Mouse (Mus musculus): ENCODE data around the gene Dnah11.

- TF ChIP-seq POLR2A (IDR thresholded peaks at IDR 0.05; ENCODE audit: extremely low read depth, insufficient read depth, low read length) = no peak
- TF ChIP-seq CTCF (IDR thresholded peaks at IDR 0.05; ENCODE audit: low read depth, low read length) = no peak
Observed at GRCm38 (mm10) chr12:117989018-117989828, 209.6 kb downstream of the Dnah11 start.

Data from liver, adult 2 months (tissue).